Mouse (Mus musculus): Measurements from ENCODE around the gene Slc38a9.

Gene Slc38a9

DNA sequence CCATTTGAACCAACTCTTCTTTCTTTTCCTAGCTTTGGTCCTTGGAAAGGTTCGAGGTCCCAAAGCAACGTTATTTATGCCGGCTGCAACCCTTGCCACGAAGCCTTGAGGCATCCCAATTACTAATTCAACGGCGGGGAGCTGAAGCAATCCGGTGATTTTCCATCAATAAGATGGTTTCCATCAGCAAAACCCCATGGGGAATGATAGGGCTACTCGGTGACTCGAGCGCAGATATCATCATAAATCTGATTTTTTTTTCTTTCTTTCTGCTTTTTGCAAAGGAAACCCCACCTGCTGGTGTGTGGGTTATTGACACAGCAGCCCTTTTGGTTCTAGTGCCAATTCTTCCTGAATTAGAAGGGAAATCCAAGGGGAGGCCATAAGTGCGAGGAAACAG lies 111.7 kb downstream of the Slc38a9 start:
- no peak for DNase-seq

DNA sequence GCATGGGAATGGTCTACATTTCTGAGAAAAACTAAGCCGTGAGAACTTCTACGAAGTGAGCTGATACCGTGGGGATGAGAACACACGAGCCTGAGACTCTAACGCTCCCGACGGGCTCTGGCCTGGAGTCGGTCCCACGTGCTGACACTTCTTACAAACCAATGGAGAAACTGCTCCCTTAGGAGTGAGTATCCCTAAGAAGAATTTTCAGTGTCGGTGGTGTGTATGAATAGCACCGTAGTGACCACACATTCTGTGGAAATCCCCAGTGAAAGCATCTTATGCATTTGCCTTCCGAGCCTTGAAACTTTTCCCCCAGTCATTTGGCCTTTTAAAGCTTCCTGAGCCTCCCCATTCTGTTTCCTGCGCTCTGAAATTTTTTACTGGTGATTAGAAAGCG lies 112.3 kb downstream of the Slc38a9 start:
- DNase-seq = no peak

DNA sequence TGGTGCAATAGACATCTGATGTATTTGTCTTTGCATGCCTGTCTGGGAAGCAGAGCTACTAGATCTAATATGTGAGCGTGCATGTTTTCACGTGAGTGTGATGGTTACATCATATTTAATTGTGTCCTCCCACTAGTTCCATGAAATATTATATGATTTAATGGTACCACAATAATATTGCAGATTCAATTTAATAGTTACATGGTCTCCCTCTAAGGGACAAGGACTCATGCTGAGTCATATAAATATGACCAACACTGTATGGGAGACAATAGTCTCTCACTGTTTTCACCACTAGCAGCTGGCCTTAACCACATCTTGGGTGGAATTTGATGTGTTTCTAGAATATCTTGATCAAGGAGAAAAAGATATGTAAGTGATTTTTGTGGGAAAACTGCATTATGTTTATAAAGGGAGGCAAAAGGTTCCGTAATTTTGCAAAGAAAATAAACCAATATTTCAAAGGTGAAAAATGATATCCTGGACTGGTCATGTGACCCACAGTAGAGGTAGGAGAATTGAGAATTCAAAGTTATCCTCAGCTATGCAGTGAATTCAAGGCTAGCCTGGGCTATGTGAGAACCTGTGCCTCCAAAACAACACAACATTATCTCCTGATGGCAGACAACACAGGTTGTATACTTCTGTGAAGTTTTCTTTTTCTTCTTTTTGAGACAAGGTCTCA lies 113.6 kb downstream of the Slc38a9 start:
- no peak for DNase-seq

DNA sequence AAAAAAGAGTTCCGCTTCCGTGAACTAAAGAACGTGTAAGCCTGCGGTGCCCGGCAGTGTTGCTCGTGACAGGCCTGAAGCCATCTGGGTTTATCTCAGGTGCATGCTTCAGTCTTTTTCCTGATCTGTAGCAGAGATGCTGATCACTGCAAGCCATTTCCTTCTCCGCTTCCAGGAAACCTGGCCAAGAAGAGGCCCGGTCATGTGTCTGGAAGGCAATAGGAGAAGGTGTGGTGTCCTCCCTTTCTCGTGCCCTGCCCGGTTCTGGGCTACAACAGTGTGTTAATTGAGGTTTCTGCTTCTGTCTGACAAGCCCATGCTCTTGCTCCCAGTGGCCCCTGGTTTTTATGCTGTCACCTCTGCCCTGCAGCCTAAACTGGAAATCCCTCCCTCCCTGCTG lies 115.3 kb downstream of the Slc38a9 start:
- DNase-seq = no peak

DNA sequence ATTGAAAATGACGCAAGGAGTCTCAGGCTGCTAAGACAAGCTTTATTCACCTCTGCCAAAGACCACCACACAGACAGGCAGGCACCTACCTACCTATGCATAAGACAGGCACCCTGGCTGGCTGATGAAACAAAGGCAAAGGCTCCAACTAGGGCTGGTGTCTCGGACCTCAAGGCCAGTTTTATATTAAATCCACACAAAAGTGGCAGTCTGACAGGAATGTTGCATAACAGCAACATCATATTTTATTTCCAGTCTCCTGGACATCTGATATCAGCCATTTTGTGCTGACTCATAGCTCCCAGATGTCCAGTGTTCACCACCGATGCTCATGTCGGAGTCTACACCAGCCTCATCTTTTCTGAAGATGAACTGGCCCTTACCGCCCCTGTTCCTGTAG lies 117.9 kb downstream of the Slc38a9 start:
- no peak for DNase-seq

DNA sequence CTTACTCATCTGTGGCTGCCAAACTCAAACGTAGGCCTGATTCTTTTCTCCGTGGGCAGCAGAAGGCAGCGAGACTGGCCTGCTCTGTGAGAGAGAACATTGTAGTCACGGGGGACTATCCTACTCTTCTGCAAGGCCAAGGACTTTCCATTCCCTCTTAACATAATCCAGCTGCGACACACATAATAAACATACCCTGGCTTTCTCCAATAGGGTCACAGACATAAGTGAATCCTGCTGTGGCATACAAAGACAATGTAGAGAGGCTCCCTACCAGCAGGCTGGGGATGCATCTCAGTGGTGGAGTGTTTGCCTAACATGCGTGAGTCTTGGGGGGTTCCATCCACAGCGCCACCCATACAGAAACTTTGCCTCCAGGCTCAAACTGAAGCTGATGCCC lies 124.8 kb downstream of the Slc38a9 start:
- no peak for DNase-seq

DNA sequence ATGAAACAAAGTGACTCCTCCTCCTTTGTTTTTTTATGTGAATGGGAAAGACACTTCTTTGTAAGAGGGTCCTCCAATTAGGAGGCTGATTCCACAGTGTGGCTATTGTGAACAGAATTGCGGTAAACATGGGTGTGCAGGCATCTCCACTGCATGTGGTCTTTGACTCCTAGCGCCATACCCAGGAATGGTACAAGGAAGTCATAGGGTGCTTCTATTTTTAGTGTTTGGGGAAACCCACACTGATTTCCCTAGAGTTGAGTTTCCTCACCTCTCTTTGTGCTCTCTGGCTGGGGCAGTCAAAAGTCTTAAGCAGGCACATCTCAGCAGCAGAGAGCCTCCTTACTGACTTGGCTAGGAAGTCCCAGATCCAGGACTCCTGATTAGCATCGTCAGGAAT lies 125.6 kb downstream of the Slc38a9 start:
- DNase-seq = no peak

DNA sequence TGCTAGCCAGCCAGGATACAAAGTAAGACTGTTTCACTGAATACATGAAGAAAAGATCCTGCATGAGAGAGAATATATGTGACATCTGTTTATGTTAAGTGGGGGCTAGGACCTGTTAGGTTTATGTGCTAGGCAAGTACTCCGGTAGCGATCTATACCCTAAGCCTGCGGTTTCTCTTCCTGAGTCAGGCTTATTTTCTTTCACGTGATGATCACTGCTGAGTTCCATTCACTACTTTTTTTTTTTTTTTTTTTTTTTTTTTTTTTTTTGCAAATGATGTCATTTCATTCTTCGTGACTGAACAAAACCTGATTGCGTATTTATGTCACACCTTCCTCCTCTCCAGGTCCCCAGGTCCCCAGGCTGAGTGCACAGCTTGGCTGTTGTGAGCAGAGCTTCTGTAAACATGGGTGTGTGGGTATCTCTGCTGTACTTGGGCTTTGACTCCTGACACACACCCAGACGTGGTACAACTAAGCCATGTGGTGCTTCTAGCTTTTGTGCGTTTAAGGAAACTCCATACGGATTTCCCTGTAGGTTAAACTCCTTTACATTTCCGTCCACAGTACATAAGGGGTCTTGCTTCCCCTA lies 126.5 kb downstream of the Slc38a9 start:
- no peak for DNase-seq

Data from right cerebral cortex, postnatal 25 days (tissue).